Mouse (Mus musculus): ENCODE data around the gene Cyp2d10. TPM values are rescaled to one million over a fixed set of nuclear protein-coding genes. Genes with fewer than 3 reads are reported as not detected.

Gene Cyp2d10
- polyA plus RNA-seq, 1 experiment, result not detected

GRCm38 (mm10) chr15:82433621-82434020 is 26.6 kb upstream of the Cyp2d10 start:
- TF ChIP-seq POLR2A (IDR thresholded peaks at IDR 0.05; ENCODE audit: low read depth, low read length) (no peak), CTCF (IDR thresholded peaks at IDR 0.05; ENCODE audit: borderline replicate concordance, insufficient read depth, low read length) (no peak)
- no peaks in the 10 kb centered on the region for H3K4me1 ChIP-seq (ENCODE audit: control insufficient read depth, insufficient read depth, low read length)

GRCm38 (mm10) chr15:82433137-82433536 is 26.1 kb upstream of the Cyp2d10 start, which contains the start of gene Cyp2d9:
Gene Cyp2d9, plus strand, starts transcription at chr15:82433437.
- H3K27ac ChIP-seq (ENCODE audit: insufficient read depth, low read length), result no peak within 1 kb of the TSS
- H3K4me1 ChIP-seq (ENCODE audit: control insufficient read depth, insufficient read depth, low read length), result no peaks in the 10 kb centered on the region
- no peak within 1 kb of the TSS for H3K4me3 ChIP-seq (ENCODE audit: insufficient read depth, low read length)
- no peak for TF ChIP-seq CTCF (IDR thresholded peaks at IDR 0.05; ENCODE audit: borderline replicate concordance, insufficient read depth, low read length)
- TF ChIP-seq POLR2A (IDR thresholded peaks at IDR 0.05; ENCODE audit: low read depth, low read length), result no peak

More at GRCm38 (mm10) chr15:82433621-82434020, 26.6 kb upstream of the Cyp2d10 start:
- no peak overlapping the region for H3K4me3 ChIP-seq (ENCODE audit: insufficient read depth, low read length)
- no peak overlapping the region for H3K27ac ChIP-seq (ENCODE audit: insufficient read depth, low read length)

DNA sequence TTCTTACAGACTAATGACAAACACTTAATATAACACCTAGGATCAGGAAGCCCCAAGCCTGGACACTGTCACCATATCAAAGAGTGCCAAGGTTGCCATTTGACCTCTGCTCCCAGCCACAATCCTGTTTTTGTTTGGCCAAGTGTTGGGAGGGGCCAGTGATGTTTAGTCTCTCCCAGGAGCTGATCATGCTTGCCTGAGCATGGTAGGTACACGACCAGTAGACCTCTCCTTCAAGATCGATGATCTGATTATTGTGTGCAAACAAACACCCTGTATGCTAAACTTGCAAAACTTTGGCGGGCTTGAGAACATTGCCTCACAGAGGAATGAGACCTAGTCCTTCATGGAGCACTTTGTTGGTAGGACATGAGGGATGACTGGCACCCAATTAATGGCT is 16.5 kb upstream of the Cyp2d10 start:
- H3K4me1 ChIP-seq (ENCODE audit: control insufficient read depth, insufficient read depth, low read length), result no peaks in the 10 kb centered on the region
- H3K4me3 ChIP-seq (ENCODE audit: insufficient read depth, low read length), result no peak overlapping the region
- no peak overlapping the region for H3K27ac ChIP-seq (ENCODE audit: insufficient read depth, low read length)
- TF ChIP-seq CTCF (IDR thresholded peaks at IDR 0.05; ENCODE audit: borderline replicate concordance, insufficient read depth, low read length) (no peak), POLR2A (IDR thresholded peaks at IDR 0.05; ENCODE audit: low read depth, low read length) (no peak)

GRCm38 (mm10) chr15:82422935-82423334 is 15.9 kb upstream of the Cyp2d10 start:
- Histone ChIP-seq H3K27ac (ENCODE audit: insufficient read depth, low read length) (no peak overlapping the region), H3K4me1 (ENCODE audit: control insufficient read depth, insufficient read depth, low read length) (no peaks in the 10 kb centered on the region), H3K4me3 (ENCODE audit: insufficient read depth, low read length) (no peak overlapping the region)
- TF ChIP-seq CTCF (IDR thresholded peaks at IDR 0.05; ENCODE audit: borderline replicate concordance, insufficient read depth, low read length) (no peak), POLR2A (IDR thresholded peaks at IDR 0.05; ENCODE audit: low read depth, low read length) (no peak)

DNA sequence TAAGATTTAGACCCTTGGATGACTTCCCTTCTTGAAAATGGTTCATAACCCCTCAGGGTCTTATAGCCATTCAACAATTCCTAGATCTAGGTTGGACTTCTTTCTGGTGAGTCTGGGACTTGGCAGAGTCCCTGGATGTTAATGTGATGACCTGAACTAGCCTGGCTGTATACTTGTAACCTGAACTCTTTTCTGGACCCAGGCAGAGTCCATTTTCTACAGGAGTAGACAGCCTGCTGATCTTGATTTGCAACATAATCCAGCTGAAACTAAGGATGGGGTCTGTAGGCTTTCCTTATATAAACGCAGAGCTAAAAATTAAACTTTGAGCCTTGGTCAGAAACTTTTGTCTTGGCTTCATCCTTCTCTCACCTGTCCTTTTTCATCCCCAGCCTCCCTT is 11.6 kb upstream of the Cyp2d10 start:
- TF ChIP-seq POLR2A (IDR thresholded peaks at IDR 0.05; ENCODE audit: low read depth, low read length) (no peak), CTCF (IDR thresholded peaks at IDR 0.05; ENCODE audit: borderline replicate concordance, insufficient read depth, low read length) (no peak)
- H3K4me3 ChIP-seq (ENCODE audit: insufficient read depth, low read length), result no peak overlapping the region

DNA sequence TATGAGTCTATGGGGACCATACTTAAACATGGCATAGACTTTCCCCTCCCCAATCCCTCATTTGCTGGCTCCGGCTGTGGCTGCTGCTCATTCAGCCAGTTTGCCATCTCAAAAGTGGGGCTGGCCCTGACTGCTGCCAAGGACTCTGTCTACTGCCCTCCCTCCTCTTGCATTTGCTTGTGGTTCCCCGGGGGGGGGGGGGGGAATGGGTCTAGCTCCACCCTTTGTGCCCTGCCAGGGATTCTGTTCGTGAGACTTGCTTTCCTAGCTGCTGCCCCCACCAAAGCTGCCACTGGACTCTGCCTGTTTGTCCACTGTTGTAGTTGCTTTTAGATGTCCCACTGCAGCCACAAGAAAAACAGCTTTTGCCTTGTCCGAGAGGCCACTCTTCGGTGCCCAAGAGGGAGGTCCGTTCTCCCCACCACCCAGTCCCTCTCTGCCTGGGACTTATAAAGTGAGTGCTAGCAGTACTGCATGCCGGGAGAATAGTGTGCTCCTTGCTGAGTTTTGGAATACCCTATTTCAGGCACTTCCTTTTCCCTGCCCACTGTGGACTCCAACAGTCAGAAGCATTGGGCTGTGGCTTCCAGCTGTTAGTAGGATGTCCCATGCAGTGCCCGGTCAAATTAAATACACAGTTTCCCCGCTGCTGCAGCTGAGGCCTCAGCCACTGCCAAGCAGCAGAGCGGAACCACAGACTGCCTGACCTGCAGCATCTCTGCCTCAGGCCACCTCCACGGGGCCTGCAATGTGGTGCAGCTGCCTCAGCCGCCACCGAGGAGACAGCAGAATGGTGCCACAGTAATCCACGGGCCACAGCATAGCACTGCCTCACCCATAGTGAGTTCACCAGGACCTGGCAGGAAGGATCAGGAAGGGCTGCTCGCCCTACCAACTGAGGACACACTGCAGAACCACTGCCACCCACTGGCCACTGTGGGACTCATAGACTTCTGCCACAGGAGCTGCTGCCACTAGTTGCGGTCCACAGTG is 10.1 kb upstream of the Cyp2d10 start:
- TF ChIP-seq CTCF (IDR thresholded peaks at IDR 0.05; ENCODE audit: borderline replicate concordance, insufficient read depth, low read length) (peak; percentile 93), POLR2A (IDR thresholded peaks at IDR 0.05; ENCODE audit: low read depth, low read length) (no peak; the same call in 1 of the 2 replicates)
- no peak overlapping the region for H3K4me3 ChIP-seq (ENCODE audit: insufficient read depth, low read length)
- no peaks in the 10 kb centered on the region for H3K4me1 ChIP-seq (ENCODE audit: control insufficient read depth, insufficient read depth, low read length)
- H3K27ac ChIP-seq (ENCODE audit: insufficient read depth, low read length), result no peak overlapping the region

More for the DNA sequence above, 11.6 kb upstream of the Cyp2d10 start:
- Histone ChIP-seq H3K27ac (ENCODE audit: insufficient read depth, low read length) (no peak overlapping the region), H3K4me1 (ENCODE audit: control insufficient read depth, insufficient read depth, low read length) (no peaks in the 10 kb centered on the region)

DNA sequence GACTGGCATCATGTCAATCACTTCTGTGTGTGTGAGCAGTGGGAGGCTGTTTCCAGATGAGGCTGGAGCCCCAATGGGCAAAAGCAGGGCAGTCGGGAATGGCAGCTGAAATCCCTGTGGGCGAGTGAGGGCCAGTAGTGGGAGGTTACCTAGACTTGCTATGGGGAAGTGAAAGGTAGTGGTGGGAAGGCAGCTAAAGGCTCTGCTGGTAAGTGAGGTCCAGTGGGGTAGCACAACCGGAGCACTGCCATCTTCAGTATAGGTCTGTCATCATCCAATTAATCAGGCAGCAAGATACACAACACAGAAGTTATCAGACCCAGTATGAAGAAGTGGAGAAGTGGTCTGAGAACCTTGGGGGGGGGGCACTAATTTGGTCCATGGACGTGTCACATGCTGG is 541 bp upstream of the Cyp2d10 start:
- no peak overlapping the region for H3K27ac ChIP-seq (ENCODE audit: insufficient read depth, low read length)
- no peak for TF ChIP-seq CTCF (IDR thresholded peaks at IDR 0.05; ENCODE audit: borderline replicate concordance, insufficient read depth, low read length)
- TF ChIP-seq POLR2A (IDR thresholded peaks at IDR 0.05; ENCODE audit: low read depth, low read length), result no peak
- H3K4me3 ChIP-seq (ENCODE audit: insufficient read depth, low read length), result no peak overlapping the region
- H3K4me1 ChIP-seq (ENCODE audit: control insufficient read depth, insufficient read depth, low read length), result no peaks in the 10 kb centered on the region

DNA sequence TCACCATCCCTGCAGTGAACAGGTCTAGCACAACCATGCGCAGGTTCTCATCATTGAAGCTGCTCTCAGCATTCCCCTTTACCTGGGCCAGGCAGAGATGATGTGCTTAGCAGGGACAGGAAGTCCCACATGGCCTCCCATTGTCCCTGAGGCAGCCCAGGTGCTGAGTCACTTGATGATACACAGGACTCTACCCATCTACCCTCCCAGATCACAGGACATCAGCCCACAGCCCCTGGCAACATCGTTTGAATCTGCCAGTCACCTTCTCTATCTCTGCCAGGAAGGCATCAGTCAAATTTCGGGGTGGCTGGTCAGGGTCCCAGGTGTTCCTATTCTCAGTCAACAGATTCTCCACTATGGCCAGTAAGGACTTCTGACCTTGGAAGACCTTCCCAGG is 2.8 kb downstream of the Cyp2d10 start:
- Histone ChIP-seq H3K4me1 (ENCODE audit: control insufficient read depth, insufficient read depth, low read length) (no peaks in the 10 kb centered on the region), H3K4me3 (ENCODE audit: insufficient read depth, low read length) (no peak overlapping the region), H3K27ac (ENCODE audit: insufficient read depth, low read length) (no peak overlapping the region)
- TF ChIP-seq CTCF (IDR thresholded peaks at IDR 0.05; ENCODE audit: borderline replicate concordance, insufficient read depth, low read length), result no peak
- no peak for TF ChIP-seq POLR2A (IDR thresholded peaks at IDR 0.05; ENCODE audit: low read depth, low read length)

- H3K27ac ChIP-seq (ENCODE audit: insufficient read depth, low read length), result no peak overlapping the region
These were observed 3.4 kb downstream of the Cyp2d10 start for GRCm38 (mm10) chr15:82403606-82404005.

GRCm38 (mm10) chr15:82402741-82403140 is 4.3 kb downstream of the Cyp2d10 start:
- H3K27ac ChIP-seq (ENCODE audit: insufficient read depth, low read length), result no peak overlapping the region
- TF ChIP-seq CTCF (IDR thresholded peaks at IDR 0.05; ENCODE audit: borderline replicate concordance, insufficient read depth, low read length) (no peak), POLR2A (IDR thresholded peaks at IDR 0.05; ENCODE audit: low read depth, low read length) (no peak)
- H3K4me3 ChIP-seq (ENCODE audit: insufficient read depth, low read length), result no peak overlapping the region
- no peaks in the 10 kb centered on the region for H3K4me1 ChIP-seq (ENCODE audit: control insufficient read depth, insufficient read depth, low read length)

More at GRCm38 (mm10) chr15:82403606-82404005, 3.4 kb downstream of the Cyp2d10 start:
- no peak for TF ChIP-seq CTCF (IDR thresholded peaks at IDR 0.05; ENCODE audit: borderline replicate concordance, insufficient read depth, low read length)
- Histone ChIP-seq H3K4me1 (ENCODE audit: control insufficient read depth, insufficient read depth, low read length) (no peaks in the 10 kb centered on the region), H3K4me3 (ENCODE audit: insufficient read depth, low read length) (no peak overlapping the region)

Measured in embryonic fibroblast, embryonic 13.5 days (primary cell).